Mouse (Mus musculus): ENCODE data around the gene Foxp2.

Foxp2 gene

DNA sequence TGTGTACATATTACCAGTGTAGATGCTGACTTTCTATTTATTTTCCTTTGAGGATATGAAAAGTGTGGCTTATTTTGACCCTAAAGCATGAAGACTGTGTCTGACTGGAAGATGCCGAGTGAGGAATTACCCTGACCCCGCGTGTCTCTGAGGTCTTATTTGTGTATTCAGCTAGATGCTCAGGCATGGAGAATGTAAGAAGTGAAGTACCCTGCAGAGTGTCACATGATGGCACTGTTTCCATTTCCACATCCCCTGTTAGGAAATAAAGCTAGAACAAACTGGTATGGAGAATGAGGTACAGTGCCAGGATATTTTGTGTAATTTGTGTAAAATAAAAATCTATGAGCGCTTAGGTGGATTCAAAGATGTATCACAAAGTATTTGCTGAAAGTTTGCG lies 219.8 kb downstream of the Foxp2 start:
- DNase-seq (ENCODE audit: low spot score), result no peak

DNA sequence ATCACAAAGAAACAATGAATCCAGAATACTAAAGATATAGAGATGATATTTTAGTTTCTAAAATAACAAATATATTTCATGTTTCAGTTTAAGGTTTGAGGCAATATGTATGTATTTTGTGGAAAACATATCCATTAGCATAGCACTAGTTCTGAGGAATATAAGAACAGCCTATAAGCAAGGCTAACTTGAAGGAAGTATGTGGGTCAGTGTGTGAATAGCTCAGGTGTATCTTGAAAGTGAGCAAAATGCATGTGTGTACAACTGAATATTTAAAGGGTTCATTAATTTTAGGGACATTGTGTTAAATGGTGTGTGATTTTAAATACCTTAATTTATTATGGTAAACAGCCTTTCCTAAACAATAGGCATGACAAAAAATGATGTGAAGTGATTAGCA lies 220.2 kb downstream of the Foxp2 start:
- DNase-seq (ENCODE audit: low spot score), result no peak

DNA sequence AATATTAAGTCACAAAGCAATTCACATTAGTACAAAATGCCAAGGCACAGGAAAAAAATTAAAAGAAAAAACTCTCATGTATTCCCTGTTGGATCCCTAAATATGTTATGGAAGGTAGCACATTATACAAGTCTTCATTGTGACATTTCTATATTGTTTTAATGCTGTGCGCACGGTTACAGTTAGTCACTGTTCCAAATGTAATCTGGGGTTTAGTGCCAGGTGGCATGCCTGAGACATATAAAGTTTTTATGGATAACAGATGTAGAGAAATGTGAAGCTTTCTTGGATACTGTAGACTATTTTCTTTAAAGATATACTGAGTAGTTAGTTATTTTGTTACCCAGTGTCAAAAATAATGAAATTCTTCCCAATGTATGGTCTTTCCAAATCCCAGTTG lies 229.0 kb downstream of the Foxp2 start:
- DNase-seq (ENCODE audit: low spot score), result no peak

DNA sequence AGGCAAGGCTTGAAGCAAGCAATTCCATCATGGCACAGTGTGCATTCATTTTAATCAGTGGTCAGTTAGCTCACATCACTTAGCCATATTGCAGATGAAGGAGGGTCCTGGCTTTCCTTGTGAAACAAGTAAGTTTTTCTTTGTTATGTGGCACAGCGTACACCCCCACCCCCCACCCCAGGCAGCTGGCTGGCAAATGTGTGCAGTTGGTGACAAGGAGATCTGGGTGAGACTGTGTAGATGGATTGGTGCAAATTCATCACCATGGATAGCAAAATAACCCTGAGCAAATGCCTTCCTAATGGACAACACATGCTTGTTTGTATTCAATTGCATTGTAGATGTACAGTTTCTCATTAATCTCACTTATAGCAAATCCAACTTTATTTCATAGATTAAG lies 240.9 kb downstream of the Foxp2 start:
- DNase-seq (ENCODE audit: low spot score), result no peak

DNA sequence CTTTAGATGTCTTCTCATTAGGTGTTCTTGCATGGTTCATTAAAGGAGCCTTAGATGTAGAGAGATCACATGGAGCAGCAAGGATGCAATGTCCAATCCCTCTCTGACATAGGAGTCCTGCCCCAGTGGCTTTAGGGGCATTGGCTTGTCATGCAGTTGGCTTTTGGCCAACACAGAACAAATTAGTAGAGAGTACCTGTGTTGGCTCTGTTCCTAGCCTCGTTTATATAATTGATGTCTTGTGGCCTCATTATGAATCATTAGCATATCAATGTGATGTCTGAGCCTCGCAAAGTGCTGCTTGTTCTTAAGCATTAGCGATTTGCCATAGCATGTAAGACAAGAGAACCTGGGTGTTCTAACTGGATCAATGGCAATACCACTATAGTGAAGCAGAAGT lies 250.5 kb downstream of the Foxp2 start:
- no peak for DNase-seq (ENCODE audit: low spot score)

DNA sequence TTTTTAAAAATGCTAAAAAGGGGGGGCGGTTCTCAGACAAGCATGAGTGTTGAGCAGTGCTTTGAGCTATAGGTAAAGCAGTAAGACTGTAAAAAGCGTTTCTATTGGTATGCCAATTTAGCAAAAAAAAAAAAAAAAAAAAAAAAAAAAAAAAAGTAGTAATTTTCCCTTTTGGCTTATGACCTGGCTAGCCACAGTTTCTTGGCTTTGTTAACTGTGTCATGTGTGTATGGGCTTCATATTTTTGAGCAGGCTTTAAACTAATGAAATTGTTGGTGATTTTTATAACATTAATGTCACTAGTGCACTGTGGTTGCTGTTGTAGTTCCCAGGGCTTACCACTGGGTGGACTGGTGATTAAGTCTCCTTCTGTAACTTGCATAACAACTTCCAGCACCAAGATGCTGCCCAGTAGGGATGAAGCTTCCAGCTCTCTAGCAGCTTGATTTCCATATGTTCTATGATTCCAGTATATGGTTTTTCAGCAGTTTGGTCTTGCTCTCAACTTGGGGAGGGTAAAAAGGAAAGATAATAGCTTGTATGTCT lies 262.4 kb downstream of the Foxp2 start:
- DNase-seq (ENCODE audit: low spot score), result no peak

DNA sequence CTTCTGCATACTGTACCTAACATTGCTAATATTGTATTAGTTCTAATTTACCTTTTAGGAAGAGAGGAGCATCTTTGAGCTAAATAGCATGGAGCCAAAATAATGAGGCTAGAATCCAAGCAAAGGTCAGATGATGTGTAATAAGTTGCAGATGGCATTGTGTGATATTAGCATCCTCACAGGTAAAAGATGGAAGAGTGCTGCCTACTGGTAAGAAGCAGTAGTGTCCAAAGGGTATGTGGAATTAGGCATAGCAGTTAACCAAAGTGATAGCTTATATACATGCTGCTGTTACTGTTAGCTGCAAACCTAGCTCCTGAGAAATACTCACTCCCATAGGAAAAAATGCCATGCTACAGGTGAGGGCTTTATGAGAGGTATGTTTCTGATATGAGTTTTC lies 275.6 kb downstream of the Foxp2 start:
- DNase-seq (ENCODE audit: low spot score), result no peak

DNA sequence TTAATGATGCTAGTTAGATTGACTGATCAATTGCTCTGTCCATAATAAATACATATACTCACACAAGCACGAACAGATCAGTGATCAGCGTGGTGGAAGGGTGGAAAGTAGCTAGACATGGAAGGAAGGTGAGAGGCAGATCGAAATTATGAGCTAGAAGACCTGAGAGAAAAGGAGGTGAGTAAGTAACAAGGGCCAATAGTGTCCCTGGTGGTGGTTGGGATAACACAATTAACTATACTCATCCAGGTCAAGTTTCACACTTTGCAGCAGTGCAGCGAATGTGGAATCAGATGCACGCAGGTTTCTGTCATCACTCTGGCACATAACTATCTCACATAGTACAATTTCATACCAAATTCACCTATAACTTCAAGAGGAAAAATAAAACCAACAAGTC lies 291.7 kb downstream of the Foxp2 start:
- DNase-seq (ENCODE audit: low spot score), result no peak

DNA sequence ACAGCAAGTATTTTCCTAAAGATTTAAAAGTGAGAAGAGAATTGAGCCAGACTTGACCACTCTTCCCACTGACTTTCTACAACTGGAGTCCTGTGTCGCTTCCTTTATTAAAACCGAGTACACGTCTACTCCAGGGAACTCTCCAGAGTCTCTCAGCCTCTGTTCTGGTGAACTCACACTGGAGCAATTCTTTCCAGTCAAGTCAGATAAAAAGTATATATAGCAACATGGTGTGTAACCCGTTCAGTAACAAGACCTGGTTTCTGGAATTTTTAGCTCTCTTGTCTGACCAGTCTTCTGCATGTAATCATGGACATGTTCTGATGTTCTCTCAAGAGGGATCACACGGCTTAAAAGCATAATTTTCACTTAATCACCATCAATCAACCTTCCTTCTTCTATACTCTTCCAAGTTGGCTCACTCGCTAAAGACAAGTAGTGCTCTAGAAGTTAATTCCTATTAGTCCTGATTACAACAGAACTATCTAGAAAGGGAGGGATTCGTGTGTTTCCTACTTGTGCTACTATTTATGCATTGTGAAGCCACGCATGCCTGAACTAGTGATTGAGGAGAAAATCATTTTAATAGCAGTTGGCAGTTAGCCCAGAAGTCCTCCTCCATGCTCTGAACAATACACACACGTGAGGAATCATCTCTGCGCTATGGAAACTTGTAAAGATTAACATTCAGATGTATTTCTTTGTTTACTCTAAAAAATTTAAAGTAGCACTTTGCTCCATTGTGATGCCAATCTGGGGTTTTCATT lies 341.2 kb downstream of the Foxp2 start:
- DNase-seq (ENCODE audit: low spot score), result no peak

DNA sequence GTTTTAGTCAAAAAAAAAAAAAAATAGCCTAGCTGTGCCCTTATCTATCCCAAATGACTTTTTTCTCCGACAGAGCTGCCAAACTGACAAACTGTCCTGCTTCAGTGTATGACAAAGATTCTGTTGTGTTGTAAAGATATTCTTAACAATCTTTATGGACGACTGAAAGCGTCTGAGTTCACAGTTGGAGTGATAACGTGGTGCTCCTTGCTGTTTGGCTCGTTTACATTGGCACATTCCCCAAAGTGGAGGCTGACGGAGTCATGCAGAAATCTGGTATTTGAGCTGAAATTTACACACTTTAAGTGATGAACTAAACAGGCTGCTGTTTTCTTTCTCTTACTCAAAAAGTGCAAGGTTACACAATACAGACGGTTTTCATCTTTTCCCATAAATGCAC lies 356.2 kb downstream of the Foxp2 start:
- DNase-seq (ENCODE audit: low spot score), result no peak

DNA sequence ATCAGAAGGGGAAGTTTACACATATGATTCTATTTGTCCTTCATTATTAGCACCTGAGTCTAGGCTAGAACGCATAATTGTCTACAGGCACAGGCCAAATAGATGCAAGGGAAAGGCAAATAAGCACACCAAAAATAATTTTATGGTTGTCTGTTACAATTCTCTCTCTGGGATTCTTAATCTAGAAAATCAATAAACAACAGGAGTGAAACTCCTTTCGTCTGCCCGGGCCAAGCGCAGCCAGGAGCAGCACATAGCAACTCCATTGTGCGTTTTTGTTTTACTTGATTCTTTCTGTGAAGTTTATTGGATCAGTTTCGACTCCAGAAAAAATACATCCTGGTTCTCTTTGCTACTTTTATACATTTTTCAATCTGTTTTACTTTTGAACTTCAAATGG lies 356.7 kb downstream of the Foxp2 start:
- DNase-seq (ENCODE audit: low spot score), result no peak

DNA sequence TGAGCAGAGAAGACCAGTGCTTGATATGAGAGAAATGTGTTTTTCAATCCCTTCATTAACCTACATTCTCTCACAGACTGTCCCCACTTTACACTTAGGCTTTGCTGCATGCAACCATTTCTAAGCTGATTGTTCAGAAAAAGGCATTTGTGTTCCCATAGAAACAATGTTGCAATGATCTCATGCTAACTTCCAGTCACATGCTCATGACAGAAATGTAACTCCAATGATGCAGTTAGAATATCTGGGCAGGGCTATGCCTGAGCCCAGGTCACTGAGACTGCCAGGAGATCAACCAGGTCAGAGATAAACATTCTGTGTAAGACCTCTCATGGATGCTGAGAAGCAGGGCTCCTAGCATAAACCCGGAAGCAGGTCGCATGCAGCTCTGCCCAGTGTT lies 367.0 kb downstream of the Foxp2 start:
- DNase-seq (ENCODE audit: low spot score), result no peak

DNA sequence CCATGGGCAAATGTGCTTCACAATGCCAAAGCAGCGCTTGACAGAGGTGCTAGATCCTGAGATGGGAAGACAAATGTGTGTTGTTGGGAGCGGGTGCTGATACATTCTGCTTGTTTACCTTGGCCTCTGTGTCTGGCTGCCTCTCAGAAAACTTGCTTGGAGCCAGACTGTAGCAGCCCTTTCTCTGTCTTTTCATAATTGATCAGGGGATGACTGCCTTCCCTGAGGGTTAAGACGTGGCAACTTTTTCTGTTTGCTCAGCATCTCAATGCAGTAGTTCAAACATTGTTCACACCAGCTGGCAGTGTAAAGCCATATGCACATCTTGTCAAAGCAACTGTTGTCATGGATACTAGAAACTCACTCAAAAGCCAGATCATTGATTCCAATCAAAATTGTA lies 384.1 kb downstream of the Foxp2 start:
- no peak for DNase-seq (ENCODE audit: low spot score)

DNA sequence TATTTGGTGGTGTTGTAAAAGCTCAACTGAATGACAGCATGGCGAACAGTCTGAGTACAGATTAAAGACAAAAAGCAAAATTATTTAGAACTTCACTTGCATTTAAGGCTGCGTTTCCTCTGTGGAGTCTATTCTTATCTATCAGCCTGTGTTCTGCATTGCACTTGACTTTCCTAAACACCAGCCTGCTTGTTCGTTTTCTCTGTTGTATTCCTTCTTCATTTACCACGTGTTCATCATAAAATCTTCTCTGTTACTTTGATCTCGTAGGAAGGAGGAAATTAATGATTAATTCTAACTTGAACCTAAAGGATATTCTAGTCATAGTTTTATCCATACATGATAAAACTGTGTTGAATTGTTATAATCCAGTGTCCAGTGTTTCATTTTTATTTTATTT lies 392.9 kb downstream of the Foxp2 start:
- no peak for DNase-seq (ENCODE audit: low spot score)

DNA sequence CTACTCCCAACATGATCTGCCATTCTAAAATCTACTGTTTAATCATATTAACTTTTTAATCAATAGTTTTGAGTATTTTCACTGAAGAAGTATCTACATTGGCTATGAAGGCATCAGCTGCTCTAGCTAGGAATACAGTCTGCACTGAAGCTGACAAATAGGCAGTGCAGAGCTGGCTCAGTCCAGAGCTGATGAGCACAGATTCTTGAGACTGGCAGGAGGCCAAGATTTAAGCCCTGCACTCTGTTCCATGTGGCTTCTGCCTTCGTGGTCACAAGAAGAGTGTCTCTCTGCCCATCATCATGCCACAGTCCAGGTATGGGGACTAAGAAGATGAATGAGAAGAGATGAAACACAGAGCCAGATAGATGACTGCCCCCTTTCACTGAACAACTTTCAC lies 398.1 kb downstream of the Foxp2 start:
- no peak for DNase-seq (ENCODE audit: low spot score)

DNA sequence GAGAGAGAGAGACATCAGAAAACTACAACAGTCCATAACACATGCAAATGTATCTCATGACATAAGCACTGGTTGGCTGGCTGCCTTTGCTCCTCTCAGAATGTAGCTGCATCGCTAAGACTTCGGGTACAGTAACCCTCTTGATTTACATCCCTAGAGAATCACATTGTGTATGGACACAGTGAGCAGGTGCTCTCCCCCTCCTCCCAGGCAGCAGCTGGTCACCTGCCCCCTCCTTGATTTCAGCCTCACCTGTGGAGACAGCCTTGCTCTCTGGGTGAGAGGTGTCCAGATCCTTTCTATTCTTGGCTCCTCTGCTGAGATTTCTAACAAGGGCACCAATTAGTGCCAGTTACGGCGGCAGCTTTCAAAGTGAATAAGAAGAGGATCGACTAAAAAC lies 409.5 kb downstream of the Foxp2 start:
- DNase-seq (ENCODE audit: low spot score), result no peak

DNA sequence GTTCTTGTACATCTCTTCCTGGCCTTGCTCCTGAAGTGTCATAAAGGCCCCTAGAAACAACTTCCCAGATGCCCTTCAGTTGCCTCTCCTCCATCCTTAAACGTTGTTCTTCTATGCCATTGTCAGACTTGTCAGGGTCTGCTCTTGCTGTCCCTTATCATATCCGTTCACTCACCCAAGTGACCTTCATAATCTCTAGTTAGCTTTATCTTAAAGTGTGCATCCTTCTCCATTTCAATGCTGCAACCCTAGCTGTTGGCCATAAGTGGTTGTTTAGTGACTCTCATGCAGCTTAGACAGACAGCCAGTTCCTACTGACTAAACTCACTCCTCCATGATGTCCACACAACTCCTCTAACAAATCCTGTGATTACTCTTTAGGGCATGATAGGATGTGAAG lies 415.8 kb downstream of the Foxp2 start:
- DNase-seq (ENCODE audit: low spot score), result no peak

DNA sequence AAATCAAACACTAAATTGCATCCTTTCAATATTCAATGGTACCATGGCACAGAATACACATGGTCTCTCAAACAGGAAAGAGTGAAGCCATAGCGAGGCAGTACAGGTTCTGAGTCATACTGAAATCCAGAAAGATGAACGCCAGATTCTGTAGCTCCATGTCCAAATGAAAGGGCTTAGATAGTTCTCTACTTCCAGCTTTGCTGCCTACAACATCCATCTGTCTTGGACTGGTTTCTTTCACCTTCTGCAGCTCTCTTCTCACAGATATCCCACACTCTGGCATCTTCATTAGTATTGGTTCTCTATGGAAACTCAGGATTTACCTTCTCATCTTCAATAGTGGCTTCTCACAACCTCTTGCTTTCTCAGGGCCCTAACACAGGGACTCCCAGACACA lies 417.2 kb downstream of the Foxp2 start:
- DNase-seq (ENCODE audit: low spot score), result no peak

DNA sequence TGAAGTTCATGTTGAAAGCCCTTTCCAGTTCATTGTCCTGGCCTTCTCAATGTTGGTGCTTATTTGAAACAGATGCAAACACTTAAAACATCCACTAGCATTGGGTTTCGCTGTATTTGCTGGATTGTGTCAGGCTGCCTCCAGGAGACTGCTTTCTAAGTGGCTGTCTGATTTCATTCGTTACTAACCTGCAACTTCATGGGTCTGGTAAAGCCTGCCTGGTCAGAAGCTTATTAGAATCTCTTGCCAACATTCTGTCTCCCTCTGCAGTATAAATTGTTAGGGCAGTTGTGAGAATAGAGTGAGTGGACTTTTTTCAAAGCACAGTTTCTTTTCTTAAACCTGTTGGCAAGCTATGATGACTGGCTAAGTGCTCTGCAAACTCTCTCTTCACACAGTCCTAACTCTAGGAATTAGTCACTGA lies 420.4 kb downstream of the Foxp2 start:
- DNase-seq (ENCODE audit: low spot score), result no peak

DNA sequence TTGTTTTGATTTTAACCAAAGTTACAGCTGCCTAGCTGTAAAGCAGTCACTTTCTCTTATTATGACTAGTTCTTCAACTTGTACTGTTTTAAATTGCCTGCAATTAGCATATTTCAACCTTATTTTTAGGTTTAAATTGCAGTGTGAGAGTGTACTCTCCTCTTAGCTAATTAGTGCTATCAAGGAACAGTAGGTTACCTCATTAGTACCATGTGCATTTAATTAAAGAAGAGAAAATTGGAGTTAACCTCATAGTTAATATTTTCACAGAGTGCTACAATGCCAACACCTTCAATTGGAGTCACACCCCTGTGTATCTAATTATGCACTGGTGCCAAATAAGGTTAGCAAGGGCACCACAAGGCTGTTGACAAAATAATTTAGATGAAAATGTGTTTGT lies 421.9 kb downstream of the Foxp2 start:
- no peak for DNase-seq (ENCODE audit: low spot score)

DNA sequence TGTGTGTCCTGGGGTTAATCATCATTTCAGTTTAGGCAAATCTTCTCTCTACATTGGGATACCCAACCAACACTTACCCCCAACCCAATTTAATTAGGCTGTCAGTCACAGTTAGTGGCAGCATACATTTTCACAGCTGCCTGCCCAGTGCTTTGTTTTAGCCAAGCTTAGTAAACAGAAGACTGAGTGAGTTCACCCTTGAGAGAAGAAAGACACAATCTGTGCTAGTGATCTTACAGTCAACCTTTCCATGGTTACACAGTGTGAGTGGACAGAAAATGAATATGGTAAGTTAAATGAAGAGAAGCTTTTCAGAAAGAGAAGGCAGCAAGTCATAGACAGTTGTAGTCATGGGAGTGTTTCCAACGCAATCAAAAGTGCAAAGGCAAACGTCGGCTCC lies 446.6 kb downstream of the Foxp2 start:
- DNase-seq (ENCODE audit: low spot score), result no peak

DNA sequence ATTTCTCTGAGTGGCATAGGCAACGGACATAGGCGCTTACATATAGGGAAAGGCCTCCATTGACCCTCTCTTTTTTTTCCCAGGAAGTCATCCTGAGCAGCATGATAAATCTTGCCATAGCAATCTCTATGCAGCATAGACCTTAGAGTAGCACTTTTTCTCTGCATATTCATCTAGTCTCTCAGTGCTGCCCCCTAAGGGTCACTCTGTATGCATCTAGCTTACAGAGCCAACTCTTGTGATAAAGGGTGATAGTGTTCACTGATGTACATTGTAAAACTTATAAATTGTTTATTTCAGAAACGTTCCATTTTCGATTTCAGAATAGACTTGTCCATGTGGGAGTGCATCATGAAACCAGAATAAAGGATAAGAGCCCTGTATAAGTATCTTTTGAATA lies 454.7 kb downstream of the Foxp2 start:
- DNase-seq (ENCODE audit: low spot score), result no peak

DNA sequence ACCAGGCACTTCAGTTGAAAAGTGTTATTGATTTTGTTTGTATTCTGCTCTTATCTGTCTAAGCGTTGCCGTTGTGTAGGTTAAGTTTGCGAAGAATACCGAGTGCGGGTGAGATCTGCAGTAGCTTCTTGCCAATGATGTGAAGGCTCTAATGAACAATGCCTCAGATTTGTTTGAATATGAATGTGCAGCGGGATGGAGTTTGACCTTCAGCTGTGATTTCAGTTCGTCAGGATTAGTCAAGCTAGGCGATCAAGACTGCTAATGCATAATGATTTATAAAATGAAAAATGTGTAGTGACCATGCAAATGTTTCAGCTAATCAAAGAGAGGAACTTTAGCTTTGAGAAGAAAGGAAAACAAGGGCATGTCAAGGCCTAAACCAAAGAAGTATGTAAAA lies 469.1 kb downstream of the Foxp2 start:
- DNase-seq (ENCODE audit: low spot score), result no peak

DNA sequence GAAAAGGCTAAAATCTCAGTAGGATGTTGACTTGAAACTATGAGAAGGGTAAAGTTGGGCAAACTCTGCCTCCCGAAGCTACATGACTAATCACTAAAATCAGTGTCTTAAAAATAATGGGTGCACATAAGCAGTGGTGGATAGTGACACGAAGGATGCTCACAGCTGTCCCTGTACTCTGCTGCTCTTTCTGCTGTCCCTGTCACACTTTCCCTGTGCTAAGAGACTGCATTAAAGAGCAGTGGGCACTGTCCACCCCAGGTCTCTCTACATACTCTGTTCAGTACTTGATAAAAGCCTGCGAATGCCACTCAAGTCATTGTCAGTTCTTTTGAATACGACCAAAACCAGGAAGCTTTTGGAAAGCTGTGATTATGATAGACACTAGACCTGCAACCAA lies 469.7 kb downstream of the Foxp2 start:
- no peak for DNase-seq (ENCODE audit: low spot score)

Data from MN1 (cell line).